Mouse (Mus musculus) gastrocnemius, adult 8-10 months (tissue): ENCODE measurements at regions not wholly inside any gene's neighbourhood (a gene's known extent, or its start where the extent isn't known, plus 50 kb on each side); places are given as distances from the start of the nearest gene placed in this dataset.
A peak's percentile ranks its signal among the peaks of the same experiment; 100 is the strongest.

ENCODE experiments used
- DNase-seq, 2 experiments: peaks; one replicate each; pipeline ENCODE4 v3.0.0; 2022; ENCODE audit warnings: low spot score in 2 of 2

DNA sequence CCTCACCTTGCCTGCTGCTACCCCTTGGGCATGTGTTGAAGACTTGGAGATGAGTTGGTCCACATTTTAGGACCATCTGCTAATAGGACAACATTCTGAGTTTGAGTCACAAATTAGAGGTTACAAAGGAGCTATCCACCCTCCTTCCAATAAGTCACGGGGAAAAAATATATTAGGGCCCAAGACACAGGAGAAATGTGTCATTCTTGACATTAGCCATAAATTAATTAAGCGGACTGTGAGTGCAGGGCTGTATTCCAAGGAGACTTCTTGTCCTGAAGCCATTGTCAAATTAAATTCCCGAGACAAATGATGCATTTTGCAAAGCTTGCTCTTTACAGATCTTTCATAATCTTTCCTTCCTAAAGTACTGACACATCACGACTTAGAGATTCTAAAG lies 79.2 kb downstream of the 1700020N01Rik start:
- DNase-seq = no peak

GRCm38 (mm10) chr10:21672666-21673065 lies 79.7 kb downstream of the 1700020N01Rik start:
- DNase-seq = no peak

DNA sequence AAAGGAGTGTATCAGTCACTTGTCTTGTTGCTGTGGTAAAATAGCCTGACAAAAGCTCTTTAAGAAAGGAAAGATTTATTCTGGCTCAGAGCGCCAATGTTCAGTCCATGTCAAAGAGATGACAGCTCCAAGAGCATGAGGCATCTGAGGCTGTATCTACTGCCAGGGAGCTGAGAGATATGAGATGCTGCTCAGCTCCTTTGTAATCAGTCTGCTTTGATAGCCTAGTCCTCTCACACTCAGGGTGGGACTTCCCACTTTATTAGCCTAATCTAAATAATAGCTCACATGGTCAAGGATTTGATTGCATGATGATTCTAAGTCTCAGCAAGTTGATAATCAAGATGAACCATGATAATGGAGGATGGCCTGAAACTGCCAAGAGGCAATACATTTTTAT lies 80.9 kb downstream of the 1700020N01Rik start:
- no peak for DNase-seq

GRCm38 (mm10) chr10:21675786-21676185 lies 82.8 kb downstream of the 1700020N01Rik start:
- DNase-seq = no peak

GRCm38 (mm10) chr10:21677911-21678310 lies 85.0 kb downstream of the 1700020N01Rik start:
- no peak for DNase-seq

GRCm38 (mm10) chr10:21678372-21678771 lies 85.4 kb downstream of the 1700020N01Rik start:
- no peak for DNase-seq

DNA sequence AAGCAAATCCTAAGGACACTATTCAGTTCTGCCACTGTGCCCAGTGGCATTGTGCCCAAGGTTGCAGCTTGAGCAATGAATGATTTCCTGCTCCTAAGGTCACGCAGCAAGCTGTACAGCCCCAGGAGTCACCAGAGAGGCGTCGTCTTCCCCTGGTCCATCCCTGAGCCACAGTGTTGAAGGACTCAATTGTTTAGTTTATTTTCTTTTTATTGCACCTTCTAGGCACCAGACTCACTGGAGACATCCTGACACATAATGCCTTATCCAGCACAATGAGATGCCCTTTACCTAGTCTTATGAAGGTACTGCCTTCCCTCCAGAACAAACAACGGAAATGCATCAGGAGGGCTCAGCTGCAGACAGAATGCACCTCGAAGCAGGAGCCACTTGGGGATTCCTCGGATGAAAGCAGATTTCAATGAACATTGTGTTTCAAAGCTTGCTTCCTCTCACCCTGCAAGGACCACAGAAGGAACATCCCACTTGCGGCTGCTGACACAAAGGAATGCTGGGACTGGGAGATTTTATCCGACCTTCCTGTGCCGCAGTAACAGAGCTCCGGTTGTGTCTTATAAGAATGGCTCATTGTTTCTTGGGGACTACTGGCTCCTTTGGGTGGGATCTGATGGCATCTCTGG lies 86.0 kb downstream of the 1700020N01Rik start:
- no peak for DNase-seq

GRCm38 (mm10) chr10:21680789-21681188 lies 87.8 kb downstream of the 1700020N01Rik start:
- no peak for DNase-seq

DNA sequence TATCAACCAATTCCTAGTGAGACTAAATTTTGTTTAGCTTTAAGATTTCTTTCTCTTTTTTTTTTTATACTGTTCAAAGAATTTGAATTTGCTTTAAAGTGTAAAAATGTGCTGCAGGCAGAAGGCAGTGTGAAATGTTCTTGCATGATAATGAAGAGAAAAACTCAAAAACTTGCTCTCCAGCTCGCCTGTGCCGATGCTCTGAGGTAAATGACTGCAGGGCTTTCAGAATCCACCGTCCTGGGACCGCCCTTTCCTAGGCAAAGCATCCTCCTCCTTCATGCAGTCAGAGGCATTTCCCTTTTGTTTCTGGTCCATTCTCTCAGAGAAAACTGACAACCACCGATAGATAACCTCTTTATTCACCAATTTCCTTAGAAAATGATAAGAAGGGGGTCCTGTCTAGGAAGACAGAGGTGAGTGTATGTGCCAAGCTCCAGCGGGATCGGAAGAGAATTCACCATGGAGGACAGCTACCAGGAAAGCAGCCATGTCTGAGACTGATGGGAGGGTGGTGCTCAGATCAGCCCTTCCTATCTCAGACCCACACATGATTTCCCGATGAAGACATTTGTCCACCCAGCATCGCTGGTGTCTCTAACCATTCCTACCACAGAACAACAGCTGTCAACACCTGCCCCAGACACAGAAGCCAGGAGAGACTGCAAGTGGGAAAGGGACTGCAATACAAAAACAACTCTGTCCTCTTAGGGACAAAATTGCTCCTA lies 91.5 kb downstream of the 1700020N01Rik start:
- DNase-seq = no peak

DNA sequence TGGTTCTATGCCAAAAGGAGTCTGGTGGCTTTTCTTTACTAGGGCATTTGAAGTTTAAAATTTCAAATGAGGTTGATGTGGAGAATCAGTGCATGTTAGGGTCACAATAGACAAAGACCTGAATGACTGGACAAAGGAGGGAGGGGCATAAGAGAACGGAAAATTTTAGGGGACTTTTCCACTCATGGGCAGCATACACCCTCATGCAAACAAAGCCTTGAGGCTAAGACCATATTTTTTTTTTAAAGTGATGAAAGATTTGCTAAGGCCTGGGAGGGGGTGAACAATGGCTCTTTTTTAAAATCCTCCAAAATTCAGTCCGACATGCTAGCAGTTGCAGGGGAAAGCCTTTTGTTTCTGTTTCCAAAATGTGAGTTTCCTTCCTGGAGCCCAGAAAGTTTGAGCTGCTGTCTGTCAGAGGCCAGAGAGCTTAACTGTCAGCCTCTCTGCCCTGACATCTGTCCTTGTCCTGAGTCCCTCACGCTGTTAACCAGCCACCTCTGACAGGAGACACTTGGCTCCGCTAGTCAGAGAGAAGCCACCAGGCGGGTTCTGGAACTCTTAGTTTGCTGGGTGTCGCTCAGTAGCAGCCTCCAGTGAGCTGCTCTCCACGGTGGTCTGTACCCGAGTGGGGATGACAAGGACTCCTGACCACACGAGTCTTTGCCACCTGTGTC lies 92.3 kb downstream of the 1700020N01Rik start:
- peak; percentile 22 to 41 for DNase-seq

GRCm38 (mm10) chr10:21686060-21686459 lies 93.1 kb downstream of the 1700020N01Rik start:
- peak in 1 of 2 experiments; percentile 16 for DNase-seq

- DNase-seq = no peak
Measured at GRCm38 (mm10) chr10:21687484-21687883, 94.5 kb downstream of the 1700020N01Rik start.

- DNase-seq = no peak
Measured at GRCm38 (mm10) chr10:21688513-21688912, 95.6 kb downstream of the 1700020N01Rik start.

GRCm38 (mm10) chr10:21689847-21690269 lies 96.9 kb downstream of the 1700020N01Rik start:
- no peak for DNase-seq

DNA sequence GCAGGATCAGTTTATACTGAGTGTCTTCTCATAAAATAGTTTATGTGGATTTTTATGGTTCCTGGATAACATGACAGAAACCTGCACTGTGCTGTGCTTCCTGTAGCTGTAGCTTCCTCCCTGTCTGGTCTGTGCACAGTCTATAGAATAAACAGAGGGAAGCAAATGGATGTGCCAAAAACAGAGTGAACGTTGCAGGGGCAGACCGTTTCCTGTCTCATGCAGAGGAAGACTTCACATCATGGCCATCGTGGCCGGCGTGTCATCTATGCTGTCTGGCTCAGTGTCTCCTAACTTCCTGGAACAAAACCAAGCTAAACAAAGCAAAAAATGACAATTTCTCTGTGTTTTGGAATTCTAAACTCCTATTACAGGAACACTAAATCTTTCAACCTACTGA lies 102.2 kb downstream of the 1700020N01Rik start:
- no peak for DNase-seq

DNA sequence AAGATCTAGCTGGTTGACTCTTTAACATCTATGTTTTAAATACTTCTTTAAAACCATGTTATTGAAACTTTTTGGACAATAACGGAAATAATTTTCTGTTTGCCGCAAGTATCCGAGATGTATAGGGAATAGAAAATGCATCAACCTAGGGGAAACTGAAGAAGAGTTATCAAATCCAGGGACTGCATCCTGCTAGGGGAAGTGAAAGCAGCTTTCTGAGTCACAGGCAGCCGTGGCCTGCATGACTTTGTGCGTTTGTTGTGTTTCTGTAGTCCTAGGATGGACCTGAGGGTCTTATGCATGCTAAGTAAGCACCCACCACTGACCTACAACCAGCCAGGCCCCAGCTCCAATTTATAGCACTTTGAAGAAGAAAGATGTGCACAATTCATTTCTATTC lies 103.7 kb downstream of the 1700020N01Rik start:
- DNase-seq = no peak

DNA sequence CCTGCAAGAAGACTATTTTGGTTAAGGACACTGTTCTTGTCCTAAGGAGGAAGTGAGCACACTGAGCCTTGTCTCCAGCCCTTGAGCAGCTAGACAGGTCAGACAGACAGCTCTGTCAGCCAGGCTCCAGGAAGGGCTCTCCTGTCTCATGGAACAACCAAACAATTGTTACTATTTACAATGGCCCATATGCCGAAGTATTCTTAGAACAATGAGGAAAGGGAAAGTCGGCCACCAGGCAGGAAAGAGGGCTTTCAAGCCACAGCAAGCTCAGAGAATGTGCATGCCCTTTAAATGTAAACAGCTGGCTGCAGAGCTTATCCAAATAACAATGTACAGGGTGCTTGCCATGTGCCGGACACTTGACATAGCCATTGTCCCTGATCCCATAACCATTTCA lies 108.6 kb downstream of the 1700020N01Rik start:
- DNase-seq = no peak

- DNase-seq = no peak
Measured at GRCm38 (mm10) chr10:21702134-21702533, 109.2 kb downstream of the 1700020N01Rik start.

DNA sequence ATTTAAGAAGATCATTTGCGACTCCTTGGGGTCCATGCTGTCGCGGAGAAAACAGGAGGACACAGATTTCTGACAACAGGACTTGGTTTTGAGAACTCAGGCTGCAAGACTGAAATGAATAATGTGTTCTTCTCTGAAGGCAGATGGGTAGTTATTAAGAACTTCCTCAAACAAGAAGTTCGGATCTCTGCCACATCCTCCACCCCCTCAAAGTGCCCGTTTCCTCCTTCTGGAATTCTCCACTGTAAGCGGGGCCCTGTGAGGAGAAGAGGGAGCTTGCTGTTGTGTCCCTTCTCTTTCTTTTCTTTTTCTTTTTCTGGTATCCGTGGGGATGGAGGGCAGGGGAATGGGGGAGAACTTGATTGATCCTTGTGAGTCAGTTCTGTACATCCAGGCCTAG lies 118.9 kb downstream of the 1700020N01Rik start:
- no peak for DNase-seq

- no peak for DNase-seq
Measured at GRCm38 (mm10) chr10:21712828-21713227, 119.9 kb downstream of the 1700020N01Rik start.

GRCm38 (mm10) chr10:21715436-21715835 lies 122.5 kb downstream of the 1700020N01Rik start:
- DNase-seq = no peak

GRCm38 (mm10) chr10:21718189-21718588 lies 125.2 kb downstream of the 1700020N01Rik start:
- DNase-seq = no peak
